Mouse (Mus musculus) CD8-positive naive resting alpha-beta T cell, adult 2 months (primary cell): ENCODE data around the gene Mttp.
"Not testable (repeated sequence)": the region's sequence is repeated elsewhere in the genome, so short reads cannot be mapped to it uniquely, and the experiment has no call there.

Source experiments
- DNase-seq, 2 experiments: peaks; one replicate each; pipeline ENCODE4 v3.0.0; 2022; ENCODE audit warnings: low read depth in 2 of 2, low spot score in 2 of 2

Gene Mttp

GRCm38 (mm10) chr3:138144642-138145171 is at the start of gene Mttp:
Mttp (minus strand) TSS chr3:138144968.
- DNase-seq, result peak; percentile 69 to 82

DNA sequence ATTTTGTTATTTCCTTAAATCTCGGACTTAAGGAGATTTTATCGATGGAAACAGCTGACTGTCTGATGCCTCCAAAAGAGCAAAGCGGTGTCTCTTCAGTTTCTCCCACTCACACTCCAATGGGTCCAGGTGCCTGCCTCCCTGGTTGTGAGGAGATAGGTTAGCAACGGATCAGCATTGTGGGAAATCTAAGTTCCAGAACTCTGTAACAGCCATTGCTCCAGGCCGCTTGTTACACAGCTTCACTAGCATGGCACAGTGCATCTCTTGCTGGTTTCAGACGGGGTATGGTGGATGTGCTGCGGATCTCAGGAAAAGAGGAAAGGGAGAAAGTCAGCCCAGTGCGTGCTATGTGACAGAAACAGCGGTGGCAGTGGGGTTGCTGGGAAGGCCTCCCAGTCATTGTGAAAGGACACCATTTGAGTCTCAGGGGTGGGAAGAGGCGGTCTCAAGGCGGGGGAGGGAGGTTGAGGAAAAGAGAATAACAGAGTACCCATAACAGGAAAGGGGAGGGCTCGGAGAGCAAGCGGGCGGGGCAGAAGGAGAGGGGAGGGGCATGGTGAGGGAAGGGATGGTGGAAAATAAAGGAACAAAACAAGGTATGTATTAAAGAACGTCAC is 49.0 kb upstream of the Mttp start, which contains the start of gene 4930579F01Rik:
Gene 4930579F01Rik (minus strand): TSS at position 143 of the 620 bp plus-strand sequence.
- DNase-seq, result no peak

GRCm38 (mm10) chr3:138192260-138192659 is 47.5 kb upstream of the Mttp start:
- DNase-seq, result no peak

GRCm38 (mm10) chr3:138185995-138186930 is 41.5 kb upstream of the Mttp start:
- no peak for DNase-seq

DNA sequence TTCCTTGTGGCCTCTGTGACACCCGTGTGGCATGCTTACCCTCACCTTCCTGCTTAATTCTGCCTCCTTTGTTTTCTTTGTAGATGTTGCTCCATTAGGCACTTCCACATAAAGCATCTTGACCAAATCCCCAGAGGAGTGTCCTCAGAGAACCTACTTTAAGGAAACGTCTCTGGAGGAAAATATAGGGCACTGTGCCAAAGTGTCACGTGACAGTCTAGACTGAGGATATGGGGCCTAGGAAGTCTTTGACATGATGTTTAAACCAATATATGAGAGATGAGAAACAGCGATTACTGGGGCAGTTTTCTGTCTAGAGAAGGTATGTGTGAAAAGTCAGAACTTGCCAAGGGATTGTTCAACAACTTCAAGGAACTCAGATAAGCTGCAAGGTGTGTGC is 40.5 kb upstream of the Mttp start:
- no peak for DNase-seq

GRCm38 (mm10) chr3:138183371-138183770 is 38.6 kb upstream of the Mttp start:
- DNase-seq, result no peak

DNA sequence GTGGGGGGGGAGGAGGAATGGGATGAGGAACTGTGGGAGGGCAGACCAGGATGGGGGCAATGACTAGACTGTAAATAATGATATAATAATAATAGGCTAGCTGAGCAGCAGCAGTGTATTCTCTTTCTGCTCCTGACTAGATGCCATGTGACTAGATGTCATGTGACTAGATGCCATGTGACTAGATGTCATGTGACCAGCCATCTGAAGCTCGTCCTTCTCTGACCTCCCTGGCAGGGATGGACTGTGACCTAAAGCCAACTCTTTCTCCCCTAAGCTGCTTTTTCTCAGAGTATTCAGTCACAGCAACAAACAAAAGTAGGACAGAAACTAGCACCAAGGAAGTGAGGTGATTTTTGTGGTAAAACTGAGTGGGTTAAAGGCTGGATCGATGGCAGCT is 37.3 kb upstream of the Mttp start:
- DNase-seq, result no peak

DNA sequence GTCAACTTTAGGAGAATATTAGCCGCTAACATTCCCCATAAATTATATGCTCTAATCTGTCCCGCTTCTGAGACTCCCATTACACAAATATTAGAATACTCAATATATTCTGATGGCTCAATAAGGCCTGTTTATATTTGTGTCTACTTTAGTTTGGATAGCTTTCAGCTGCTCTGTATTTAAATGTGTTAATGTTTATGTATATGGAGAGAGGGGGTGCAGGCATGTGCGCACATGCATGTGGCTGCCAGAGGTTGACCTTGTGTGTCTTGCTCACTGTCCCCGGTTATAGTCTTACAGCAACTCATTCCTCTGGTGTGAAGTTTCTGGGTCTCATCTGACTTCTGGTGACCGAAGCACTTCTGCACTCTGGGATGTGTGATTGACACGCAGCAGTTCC is 30.8 kb upstream of the Mttp start:
- DNase-seq, result no peak

DNA sequence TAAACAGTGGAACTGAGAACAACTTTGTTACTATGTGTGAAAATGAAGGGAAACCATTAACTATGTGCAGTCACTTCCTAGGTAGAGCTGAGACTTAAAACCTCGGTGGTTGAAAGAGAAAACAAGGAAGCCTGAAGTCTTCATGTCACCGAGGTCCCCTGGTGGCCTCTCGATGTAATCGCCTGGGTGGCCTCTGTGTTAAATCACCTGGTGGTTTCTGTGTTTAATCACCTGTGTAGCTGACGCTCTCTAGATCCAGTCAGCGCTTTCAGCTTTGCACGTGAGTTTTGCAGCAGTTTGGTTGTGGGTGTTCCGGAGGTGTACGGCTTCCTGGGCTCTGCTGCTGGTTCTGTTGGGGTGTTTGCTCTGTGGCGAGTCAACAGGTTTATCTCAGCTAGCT is 28.5 kb upstream of the Mttp start:
- DNase-seq, result no peak

DNA sequence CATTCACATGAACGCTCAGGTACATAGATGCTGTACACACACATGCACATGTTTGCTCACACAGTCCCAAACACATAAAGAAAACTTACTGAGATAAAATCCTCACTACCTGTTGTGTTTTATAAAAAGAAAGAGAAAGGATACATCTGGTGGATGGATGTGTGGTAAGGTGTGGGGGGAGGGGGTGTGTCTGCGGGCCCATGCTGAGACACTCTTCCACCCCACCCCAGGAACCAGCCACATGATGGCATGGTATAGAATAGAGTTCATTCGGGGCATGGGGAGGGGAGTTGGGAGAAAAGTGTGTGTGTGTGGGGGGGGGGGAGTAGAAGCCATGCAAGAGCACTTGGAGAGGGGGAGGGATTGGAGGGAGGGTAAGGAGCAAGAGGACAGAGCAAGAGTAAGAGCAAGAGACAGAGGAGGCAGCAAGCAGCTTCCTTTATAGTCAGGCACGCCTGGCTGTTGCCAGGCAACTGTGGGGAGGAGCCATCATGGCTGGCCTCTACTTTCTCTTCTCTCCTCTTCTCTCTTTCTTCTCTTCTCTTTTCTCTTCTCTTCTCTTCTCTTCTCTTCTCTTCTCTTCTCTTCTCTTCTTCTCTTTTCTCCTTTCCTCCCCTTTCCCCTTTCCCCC is 17.9 kb upstream of the Mttp start:
- no peak for DNase-seq

DNA sequence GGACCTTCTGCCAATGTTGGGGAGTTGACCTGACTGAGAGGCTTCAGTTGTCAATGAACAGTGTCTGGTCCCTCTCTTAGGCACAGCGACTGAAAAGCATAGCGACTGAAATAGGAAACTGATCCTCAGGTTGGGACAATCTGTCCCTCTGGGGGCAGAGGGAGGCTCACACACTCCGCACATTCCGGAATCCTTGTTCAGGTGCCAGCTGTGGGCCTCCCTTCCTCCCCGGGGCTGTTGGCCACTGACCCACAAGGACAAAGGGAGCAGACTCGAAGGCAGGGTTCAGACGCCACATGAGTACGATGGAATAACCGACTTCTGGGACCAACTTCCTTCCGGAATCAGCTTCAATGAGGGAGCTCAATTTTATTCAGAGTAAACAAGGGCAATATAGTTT is 16.9 kb upstream of the Mttp start:
- DNase-seq, result no peak

DNA sequence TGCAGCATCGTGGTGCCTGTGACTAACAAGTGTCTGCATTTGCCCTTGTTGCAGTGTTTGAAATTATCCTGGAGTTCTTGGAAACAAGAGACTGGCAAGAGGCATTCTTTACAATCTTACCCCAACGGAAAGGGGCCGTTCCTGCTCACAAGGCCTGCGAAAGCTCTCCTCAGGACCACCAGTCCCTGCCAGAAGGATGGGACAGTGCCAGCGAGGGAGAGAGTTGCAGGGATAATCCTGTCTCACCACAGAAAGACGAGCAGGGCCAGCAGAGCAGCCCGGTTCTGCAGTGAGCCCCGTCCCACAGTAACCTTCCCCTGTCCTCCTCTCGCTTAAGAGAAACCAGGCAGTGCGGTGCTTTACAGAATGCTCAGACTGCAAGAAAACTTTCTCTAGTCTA is 11.9 kb upstream of the Mttp start:
- no peak for DNase-seq

DNA sequence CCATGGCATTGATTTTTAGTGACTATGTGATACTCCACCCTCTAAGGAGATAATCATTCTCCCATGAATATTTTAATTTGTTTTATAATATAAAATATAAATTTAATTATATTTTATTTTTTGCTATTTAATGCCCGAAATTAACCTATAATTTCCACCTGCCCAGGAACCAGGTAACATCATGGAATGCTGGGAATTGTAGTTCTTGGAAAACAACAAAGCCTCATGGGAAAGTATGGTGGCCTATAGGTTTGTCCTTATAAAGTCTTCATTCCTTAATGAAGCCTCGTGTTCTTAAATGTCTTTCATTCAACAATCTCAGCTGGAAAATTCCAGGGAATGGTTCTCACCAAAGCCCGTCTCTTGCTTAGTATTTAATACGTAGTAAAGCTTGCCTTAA is 10.3 kb upstream of the Mttp start:
- no peak for DNase-seq

DNA sequence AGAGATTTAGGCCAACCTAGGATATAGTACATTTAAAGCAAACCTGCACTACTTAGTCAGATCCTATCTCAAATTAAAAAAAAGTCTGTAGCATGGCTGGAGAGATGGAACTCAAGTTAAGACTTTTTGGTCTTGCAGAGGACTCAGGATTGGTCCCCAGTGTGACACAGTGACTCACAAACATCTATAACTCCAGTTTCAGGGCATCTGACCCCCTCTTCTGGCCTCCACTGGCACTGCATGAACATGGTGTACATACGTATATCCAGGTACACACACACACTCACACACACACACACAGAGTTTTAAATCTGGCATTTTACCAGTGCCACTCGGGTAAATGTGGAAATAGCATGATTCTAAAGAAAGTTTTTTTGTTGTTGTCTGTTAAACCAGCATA is 4.0 kb upstream of the Mttp start:
- no peak for DNase-seq

GRCm38 (mm10) chr3:138144060-138144641 is 617 bp downstream of the Mttp start:
- DNase-seq, result peak in 1 of 2 experiments; percentile 10

DNA sequence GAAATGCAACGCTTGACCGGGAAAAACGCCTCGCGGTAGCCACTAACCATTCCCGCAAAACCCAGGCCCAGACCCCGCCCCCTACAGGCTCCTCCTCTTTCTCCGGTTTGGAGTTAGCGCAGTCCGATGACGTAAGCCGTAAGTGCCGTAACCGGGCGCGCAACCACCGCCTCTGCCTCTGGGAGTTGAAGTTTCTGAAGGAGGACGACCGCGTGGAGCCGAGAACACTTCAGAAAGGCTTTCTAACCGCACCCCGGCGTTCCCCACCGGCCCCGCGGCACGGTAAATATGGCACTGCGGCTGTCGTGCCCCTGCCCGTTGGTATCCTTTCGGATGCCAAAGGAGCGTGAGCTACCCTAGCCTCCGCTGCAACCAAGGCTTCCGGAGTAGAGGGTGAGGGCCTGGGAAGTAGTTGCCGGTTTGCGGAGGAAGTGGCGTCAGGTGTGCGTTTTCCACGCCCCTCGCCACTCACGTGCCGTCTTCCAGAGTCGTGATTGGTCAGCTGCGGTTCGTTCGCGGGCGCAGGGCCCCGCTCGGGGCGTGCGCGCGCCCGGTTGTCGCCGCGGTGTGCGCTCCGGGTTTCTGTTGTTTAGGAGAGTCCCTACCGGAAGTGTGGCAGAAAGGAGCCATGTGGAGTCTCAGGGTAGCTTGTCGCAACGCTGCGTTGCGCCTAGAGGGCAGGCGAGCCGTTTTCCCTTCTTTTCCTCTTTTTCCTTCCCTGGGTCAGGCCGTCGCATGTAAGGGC is 1.3 kb downstream of the Mttp start, which contains the start of gene Trmt10a:
Gene Trmt10a (plus strand): TSS at position 134 of the 745 bp plus-strand sequence.
- peak; percentile 91 for DNase-seq

DNA sequence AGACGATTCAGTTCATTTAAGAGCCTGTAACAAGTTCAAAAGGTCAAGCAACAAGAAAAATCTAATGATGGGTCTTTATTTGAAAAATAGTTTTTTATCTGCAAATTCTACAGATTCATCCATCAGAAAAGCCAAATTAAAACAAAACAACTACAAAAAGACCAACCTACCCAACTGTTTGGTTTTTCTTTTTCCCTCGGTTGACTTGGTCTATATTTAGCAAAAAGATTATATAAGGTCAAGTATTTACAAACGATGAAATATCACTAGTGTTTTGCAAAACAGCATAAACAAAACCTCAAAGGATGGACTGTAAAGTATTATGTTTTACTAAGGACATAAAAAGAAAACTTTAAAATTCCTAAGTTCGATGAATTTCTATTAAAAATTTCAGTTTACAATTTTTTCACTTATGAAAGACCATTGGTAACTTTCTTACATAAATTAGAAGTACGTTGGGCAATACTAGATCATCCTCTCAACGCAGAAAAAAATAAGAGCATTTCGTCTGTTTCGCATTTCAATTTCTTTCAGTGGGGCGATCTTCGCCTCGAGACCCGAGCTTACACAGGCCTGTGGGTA is 1.9 kb downstream of the Mttp start:
- no peak for DNase-seq

- DNase-seq, result no peak
Observed at GRCm38 (mm10) chr3:138142052-138142732, 2.6 kb downstream of the Mttp start.

DNA sequence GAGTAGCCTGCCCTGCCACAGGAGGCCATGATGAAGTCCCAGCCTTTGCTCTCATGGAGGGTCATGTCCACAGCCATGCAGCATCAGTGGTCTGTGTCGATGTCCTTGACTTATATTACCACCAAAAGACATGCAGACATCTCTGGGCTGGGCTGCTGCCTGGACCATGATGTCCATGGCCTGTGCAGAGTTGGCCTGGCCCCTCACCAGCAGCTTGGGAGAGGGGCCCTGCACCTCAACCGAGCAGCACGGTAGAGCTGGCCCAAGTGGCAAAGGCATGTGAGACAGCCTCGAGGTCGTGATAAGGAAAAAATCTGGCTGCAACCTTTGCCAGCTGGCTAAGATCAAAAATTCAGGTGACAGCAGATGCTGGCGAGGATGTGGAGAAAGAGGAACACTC is 5.1 kb downstream of the Mttp start:
- DNase-seq, result no peak

GRCm38 (mm10) chr3:138138146-138138545 is 6.6 kb downstream of the Mttp start:
- not testable (repeated sequence) for DNase-seq
